Mouse (Mus musculus) frontal cortex, adult (tissue): ENCODE results near the gene Ggcx.
"Not testable (repeated sequence)": the region's sequence is repeated elsewhere in the genome, so short reads cannot be mapped to it uniquely, and the experiment has no call there.

ENCODE experiments used
- ATAC-seq: cut with Nextera tagmentation; 2 replicates; pipeline ENCODE4 v1.9.2; 2017; ENCODE audit warnings: mild to moderate bottlenecking, moderate library complexity, mixed read lengths; ENCODE audit not compliant: low TSS enrichment

Gene Ggcx

DNA sequence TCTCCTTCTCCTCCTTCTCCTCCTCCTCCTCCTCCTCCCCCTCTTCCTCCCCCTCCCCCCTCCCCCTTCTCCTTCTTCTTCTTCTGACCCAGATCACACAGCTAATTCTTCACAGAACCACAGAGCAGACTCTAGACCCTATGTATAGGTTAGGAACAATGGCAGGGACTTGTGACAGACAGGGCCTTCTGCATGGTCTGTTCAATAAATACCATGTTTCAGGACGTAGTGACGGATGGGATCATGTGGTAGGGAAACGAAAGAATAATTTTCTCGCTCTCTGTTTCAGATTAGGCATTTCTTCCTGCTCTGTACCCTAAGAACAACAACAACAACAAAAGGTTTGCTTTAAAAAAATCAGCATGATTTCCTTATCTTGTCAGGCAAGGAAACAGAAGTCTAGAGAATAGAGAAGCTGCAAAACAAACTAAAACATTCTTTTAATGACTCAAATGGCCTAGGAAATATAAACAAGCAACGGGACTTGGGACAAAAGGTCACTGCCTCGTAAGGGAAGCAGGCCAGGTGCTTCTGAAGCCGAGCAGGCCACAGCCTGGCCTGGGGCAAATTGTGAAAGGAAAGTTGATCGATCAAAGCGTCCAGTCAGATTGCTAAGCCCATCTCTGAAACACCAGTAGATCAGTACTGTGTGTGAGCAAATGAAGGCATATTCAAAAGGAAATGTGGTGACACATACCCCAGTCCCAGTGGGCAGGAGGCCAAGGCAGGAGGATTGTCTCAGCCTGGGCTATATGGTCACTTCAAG lies 46.1 kb downstream of the Ggcx start:
- ATAC-seq, result no peak

DNA sequence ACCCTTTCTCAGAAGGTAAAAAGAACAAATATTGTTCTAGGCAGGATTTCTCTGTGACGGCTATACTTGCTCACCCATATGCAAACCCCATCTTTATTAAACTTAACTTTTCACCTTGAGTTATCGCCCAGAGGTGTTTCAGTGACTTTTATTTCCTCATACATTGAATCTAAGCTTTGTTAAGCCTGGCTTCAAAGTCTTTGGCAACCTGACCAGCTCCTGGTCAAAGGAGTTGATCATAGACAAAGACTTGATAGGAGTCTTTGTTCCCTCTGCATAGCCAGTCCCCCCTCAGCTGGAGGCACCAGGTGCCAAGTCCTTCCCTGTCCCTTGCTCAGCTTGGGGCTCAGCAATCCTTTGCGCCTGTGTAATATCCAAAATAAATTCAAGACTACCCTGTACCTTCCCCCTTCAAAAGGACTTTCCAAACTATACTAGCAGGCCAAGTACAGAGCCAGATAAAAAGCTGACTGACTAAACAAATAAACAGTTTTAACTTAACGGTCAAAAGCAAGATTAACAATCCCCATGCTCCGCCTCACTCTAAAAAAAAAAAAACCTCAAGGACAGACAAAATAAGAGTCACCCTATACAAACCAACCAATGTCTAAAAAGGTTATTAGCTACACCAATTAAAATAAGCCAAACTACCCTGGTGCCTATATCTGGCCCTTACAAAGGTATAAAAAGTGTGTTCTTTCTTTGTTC lies 48.6 kb downstream of the Ggcx start:
- not testable (repeated sequence) for ATAC-seq

DNA sequence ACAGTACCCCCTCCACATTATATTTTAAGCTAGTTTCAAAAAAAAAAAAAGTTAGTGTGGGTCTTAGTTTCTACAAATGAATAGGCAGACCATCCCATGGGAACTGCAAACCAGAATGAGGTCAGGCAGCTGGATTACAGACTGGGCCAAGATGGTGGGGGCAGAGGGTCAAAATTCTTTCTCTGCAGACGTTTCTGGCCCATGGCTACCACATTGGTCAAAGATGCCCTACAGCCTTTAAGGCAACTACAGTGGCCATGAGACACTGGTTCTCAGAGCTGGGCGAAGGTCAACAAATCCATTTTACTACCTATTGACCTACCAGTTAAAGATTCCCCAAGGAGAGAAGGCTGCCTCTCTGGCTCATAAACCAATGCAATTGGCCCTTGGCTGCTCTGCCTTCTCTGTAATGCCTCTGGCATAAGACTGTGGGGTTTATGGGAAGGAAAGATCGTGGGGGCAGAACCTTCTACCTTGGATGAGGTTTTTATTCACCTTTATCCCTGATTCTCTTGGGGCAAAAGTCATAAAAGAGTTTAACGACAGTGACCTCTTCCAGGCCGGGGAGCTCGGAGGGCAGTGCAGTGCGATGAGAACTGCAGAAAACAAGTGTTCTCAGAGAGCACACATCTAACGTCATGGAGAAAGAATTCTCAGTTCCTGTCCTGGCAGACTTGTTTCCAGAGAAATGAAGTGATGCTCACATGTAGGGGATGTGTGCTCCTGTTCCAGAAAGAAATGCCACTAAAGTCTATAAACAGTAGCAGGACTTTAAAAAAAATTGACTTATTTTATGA lies 51.5 kb downstream of the Ggcx start:
- ATAC-seq, result no peak

DNA sequence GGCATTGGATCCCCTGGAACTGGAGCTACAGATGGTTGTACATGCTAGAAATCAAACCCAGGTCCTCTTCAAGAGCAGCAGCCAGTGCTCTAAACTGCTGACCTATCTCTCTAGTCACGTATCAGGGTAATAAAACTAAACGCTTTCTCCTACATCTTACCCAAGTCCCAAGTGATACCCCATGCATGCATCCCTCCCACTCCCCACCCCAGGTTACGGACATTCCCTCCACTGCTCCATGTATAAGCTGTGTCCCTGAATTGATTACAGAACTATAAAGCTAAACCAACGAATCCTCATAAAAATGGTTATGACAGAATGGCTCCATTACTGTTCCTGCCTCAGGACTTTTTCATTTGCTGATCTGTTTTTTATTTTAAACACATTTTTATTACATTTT lies 52.1 kb downstream of the Ggcx start:
- ATAC-seq, result no peak

DNA sequence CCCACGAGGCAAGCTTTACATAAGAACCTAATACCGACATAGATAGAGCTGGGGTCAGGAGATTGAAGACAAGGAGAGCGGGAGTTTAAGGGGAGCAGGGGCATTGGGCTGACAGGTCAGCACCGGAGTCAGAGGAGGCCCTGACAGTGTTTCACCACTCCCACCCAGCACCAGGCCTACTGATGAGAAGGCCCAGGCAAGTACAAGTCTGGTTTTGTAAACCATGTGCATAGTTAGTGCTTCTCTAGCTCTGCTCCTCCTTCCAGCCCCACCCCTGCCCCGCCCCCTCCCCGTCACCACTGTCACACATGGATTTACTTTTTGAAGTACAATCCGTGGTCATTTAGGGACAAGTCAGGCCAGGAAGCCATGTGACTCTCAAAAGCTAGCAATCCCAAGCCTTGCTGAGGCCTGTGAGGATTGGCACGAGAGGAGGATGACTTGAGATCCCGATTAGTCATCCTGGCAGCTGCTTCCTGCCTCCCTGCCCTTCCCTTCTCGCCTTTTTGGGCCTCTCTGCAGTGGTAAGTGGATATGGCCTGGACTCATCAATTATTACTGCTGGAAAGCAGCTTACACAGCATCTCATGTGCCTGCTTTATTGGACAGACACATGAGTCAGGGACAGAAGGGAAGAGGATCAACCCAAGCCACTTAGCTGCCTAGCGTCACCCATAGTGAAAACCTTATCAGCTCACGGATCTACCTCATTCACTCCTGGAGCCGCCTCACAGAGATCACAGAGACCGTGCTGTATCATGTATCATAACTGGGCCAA lies 59.3 kb downstream of the Ggcx start:
- peak; percentile 45; the same call in 1 of the 2 replicates for ATAC-seq

DNA sequence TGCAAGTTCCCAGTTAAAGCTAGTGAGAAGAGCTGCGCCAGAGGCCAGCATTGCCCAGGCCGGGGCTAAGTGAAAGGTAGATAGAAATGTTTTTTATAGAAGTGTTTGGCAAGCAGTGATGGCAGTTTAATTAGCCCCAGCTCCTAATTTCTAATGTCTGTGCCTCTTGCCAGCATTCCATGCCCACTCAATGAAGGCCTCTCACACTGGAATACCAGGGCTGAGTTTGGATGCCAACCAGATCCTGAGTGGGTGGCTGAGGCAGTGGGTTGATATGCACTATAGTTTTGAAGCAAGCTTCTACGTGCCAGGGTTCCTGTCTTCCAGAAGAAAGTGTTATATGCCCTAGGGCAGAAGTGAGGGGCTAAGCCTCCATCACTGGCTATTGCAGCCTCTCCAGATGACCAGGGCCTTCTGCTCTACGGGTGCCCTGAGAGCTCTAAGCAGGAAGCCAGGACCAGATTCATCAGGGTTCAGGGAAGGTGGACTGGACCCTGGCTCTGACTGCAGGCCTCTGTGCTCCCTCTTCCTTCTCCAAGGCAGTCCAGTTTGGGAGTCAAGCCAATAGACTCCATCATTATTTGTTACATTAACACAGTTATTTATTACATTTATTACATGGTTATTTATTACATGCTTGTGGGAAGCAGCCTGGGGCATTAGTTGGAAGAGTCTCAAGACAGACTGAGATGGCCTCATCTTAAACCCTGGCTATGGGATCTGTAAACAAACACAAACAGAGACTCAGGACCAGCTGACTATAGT lies 61.3 kb downstream of the Ggcx start:
- ATAC-seq, result peak; percentile 70

DNA sequence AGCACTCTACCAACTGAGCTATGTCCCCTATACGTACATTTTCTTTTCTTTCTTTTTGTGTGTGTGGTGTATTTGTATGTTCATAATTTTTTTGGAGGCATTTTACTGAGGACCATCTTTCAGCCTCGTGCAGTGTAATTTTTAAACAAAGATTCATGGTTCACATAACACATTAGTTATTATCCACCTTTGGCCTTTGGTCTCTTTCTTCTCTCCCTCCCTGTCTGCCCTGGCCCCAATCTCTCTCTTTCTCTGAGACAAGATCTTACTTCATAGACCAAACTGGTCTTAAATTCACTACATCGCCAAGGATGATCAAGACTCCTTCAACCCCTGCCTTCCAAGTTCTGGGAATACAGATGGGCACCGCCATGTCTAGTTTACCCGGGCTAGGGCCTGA lies 62.7 kb downstream of the Ggcx start:
- ATAC-seq, result no peak

DNA sequence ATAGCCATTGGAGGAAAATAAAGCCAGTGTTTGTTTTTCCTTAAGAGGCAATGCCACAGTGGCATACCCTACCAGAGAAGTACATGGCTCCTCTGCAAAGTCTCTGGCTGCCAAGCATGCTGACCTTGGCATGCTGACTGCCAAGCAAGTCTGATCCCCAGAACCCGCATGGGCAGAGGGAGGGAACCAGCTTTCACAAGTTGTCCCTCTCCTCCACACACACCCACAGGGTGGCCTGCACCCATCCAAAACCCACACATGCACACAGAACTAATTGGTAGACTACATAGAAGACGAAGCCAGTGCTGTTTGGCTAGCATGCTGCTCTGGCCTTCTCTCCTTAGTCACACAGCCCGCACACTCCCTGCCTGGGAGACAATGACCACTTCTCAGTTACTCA lies 63.5 kb downstream of the Ggcx start:
- ATAC-seq, result peak; percentile 36

DNA sequence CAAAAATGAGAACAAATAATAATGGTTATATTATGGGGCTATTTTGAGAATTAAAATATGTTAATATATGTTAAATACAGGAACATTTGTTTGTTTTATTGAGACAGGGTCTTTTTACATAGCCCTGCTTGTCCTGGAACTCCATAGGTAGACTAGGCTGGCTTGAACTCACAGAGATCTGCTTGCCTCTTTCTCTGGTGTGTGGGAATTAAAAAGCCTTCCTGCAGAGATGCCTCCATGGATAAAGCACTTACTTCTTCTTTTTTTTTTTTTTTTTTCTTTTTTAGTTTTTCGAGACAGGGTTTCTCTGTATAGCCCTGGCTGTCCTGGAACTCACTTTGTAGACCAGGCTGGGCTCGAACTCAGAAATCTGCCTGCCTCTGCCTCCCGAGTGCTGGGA lies 64.6 kb downstream of the Ggcx start:
- not testable (repeated sequence) for ATAC-seq

DNA sequence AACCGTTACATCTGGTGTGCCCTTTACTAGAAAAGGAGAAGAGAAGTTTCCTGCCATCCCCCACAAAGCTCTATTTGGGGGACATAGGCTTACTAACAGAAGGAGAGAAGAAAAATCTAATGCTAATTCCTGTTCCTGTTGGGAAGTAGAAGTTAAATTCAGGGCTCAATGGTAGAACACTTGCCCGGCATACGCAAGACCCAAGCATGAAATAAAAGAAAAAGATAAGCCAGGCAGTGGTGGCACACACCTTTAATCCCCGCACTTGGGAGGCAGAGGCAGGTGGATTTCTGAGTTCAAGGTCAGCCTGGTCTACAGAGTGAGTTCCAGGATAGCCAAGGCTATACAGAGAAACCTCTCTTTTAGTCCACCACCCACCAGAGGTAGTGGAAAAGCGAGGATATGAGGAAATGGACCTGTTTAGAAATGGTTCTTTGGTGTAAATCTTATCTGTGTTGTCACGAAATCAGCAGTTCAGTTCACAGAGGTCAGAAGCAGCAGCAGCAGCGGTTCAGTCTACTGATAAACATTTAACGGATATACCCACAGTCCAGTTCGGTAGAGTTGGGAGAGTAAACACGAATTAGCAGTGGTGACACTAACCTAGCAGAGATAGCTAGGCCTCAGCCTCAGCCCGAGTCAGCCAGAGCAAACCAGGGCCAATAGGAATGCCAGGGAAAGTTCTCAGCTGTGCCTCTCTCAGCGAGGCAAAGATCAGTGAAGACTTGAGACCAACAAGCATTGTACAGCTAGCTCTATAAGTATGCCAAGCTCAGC lies 65.7 kb downstream of the Ggcx start:
- no peak for ATAC-seq

DNA sequence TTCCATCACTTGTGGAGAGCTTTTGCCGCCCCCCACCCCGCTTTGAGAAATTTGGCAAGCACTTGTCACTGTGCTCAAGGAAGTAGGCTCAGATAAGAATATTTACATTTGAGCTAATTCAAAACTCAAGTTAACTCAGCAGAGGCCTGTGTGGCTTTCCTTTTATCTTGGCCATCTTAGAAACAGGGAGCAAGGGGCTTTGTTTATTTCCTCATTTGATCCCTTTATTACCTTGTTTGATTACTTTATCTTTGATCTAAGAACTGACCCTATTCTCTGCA lies 66.3 kb downstream of the Ggcx start:
- no peak for ATAC-seq
